Mouse (Mus musculus): ENCODE measurements around the gene Iyd. TPM values are rescaled to one million over a fixed set of nuclear protein-coding genes. Genes with fewer than 3 reads are reported as not detected.
"Not testable (repeated sequence)": the region's sequence is repeated elsewhere in the genome, so short reads cannot be mapped to it uniquely, and the experiment has no call there.

Gene Iyd
- not detected in 2 replicates for polyA plus RNA-seq (2014; fragmentation: Nextera tagmentation; extraction: Ambion mirVana)

- DNase-seq (ENCODE audit: low spot score) (no peak), ATAC-seq (replicated peaks; ENCODE audit: insufficient number of reproducible peaks, low FRiP score, low TSS enrichment, low read depth) (no peak)
- Histone ChIP-seq H3K4me2 (ENCODE audit: low read depth, low read length) (no peak within 1 kb of the TSS), H3K27ac (replicated peaks; ENCODE audit: low read depth, low read length) (no peak within 1 kb of the TSS), H3K4me1 (ENCODE audit: control insufficient read depth, insufficient read depth, low read length) (no peaks in the 10 kb centered on the region), H3K36me3 (replicated peaks; ENCODE audit: control insufficient read depth, insufficient read depth, low read depth, low read length) (no peaks in the 10 kb centered on the region), H3K4me3 (ENCODE audit: low read depth, low read length) (no peak within 1 kb of the TSS), H3K9ac (replicated peaks; ENCODE audit: low read length) (no peak within 1 kb of the TSS), H3K27me3 (ENCODE audit: control insufficient read depth, insufficient read depth, low read length) (no peaks in the 10 kb centered on the region), H3K9me3 (replicated peaks; ENCODE audit: control insufficient read depth, low read length) (no peaks in the 10 kb centered on the region)
- WGBS, result 77% methylated on average over 16 of the region's 16 CpGs
Observed at GRCm38 (mm10) chr10:3540003-3540827, at the start of gene Iyd. Gene Iyd, plus strand, starts transcription at chr10:3540240.

GRCm38 (mm10) chr10:3496791-3497190 is 43.2 kb upstream of the Iyd start:
- no peaks in the 10 kb centered on the region for H3K36me3 ChIP-seq (replicated peaks; ENCODE audit: control insufficient read depth, insufficient read depth, low read depth, low read length)
- no peak overlapping the region for H3K4me3 ChIP-seq (ENCODE audit: low read depth, low read length)
- ATAC-seq (replicated peaks; ENCODE audit: insufficient number of reproducible peaks, low FRiP score, low TSS enrichment, low read depth), result no peak
- H3K9me3 ChIP-seq (replicated peaks; ENCODE audit: control insufficient read depth, low read length), result no peaks in the 10 kb centered on the region
- 82% methylated on average over 2 of the region's 2 CpGs for WGBS
- no peak overlapping the region for H3K4me2 ChIP-seq (ENCODE audit: low read depth, low read length)
- H3K9ac ChIP-seq (replicated peaks; ENCODE audit: low read length), result no peak overlapping the region
- H3K4me1 ChIP-seq (ENCODE audit: control insufficient read depth, insufficient read depth, low read length), result no peaks in the 10 kb centered on the region
- H3K27me3 ChIP-seq (ENCODE audit: control insufficient read depth, insufficient read depth, low read length), result no peaks in the 10 kb centered on the region
- H3K27ac ChIP-seq (replicated peaks; ENCODE audit: low read depth, low read length), result no peak overlapping the region
- DNase-seq (ENCODE audit: low spot score), result no peak

GRCm38 (mm10) chr10:3500846-3501245 is 39.2 kb upstream of the Iyd start:
- not testable (repeated sequence) for H3K4me1 ChIP-seq (ENCODE audit: control insufficient read depth, insufficient read depth, low read length); H3K9ac ChIP-seq (replicated peaks; ENCODE audit: low read length); H3K27ac ChIP-seq (replicated peaks; ENCODE audit: low read depth, low read length); H3K9me3 ChIP-seq (replicated peaks; ENCODE audit: control insufficient read depth, low read length); H3K4me2 ChIP-seq (ENCODE audit: low read depth, low read length); DNase-seq (ENCODE audit: low spot score); H3K36me3 ChIP-seq (replicated peaks; ENCODE audit: control insufficient read depth, insufficient read depth, low read depth, low read length); ATAC-seq (replicated peaks; ENCODE audit: insufficient number of reproducible peaks, low FRiP score, low TSS enrichment, low read depth); H3K27me3 ChIP-seq (ENCODE audit: control insufficient read depth, insufficient read depth, low read length); H3K4me3 ChIP-seq (ENCODE audit: low read depth, low read length)
- WGBS, result 89% methylated on average over 4 of the region's 6 CpGs

GRCm38 (mm10) chr10:3507484-3508221 is 32.4 kb upstream of the Iyd start:
- ATAC-seq (replicated peaks; ENCODE audit: insufficient number of reproducible peaks, low FRiP score, low TSS enrichment, low read depth), result 0 out of 2 replicates have a peak, but pooled peaks have one; percentile 18
- H3K9ac ChIP-seq (replicated peaks; ENCODE audit: low read length), result no peak overlapping the region
- no peak overlapping the region for H3K4me3 ChIP-seq (ENCODE audit: low read depth, low read length)
- 79% methylated on average over 8 of the region's 8 CpGs for WGBS
- no peaks in the 10 kb centered on the region for H3K4me1 ChIP-seq (ENCODE audit: control insufficient read depth, insufficient read depth, low read length)
- no peak overlapping the region for H3K27ac ChIP-seq (replicated peaks; ENCODE audit: low read depth, low read length)
- H3K4me2 ChIP-seq (ENCODE audit: low read depth, low read length), result no peak overlapping the region
- H3K36me3 ChIP-seq (replicated peaks; ENCODE audit: control insufficient read depth, insufficient read depth, low read depth, low read length), result no peaks in the 10 kb centered on the region
- no peaks in the 10 kb centered on the region for H3K9me3 ChIP-seq (replicated peaks; ENCODE audit: control insufficient read depth, low read length)
- no peak for DNase-seq (ENCODE audit: low spot score)
- H3K27me3 ChIP-seq (ENCODE audit: control insufficient read depth, insufficient read depth, low read length), result no peaks in the 10 kb centered on the region

- DNase-seq (ENCODE audit: low spot score) (no peak), ATAC-seq (replicated peaks; ENCODE audit: insufficient number of reproducible peaks, low FRiP score, low TSS enrichment, low read depth) (no peak)
- H3K4me2 ChIP-seq (ENCODE audit: low read depth, low read length), result no peak overlapping the region
- WGBS, result 77% methylated on average over 2 of the region's 2 CpGs
- no peak overlapping the region for H3K4me3 ChIP-seq (ENCODE audit: low read depth, low read length)
- H3K9me3 ChIP-seq (replicated peaks; ENCODE audit: control insufficient read depth, low read length), result no peaks in the 10 kb centered on the region
- no peak overlapping the region for H3K9ac ChIP-seq (replicated peaks; ENCODE audit: low read length)
- no peaks in the 10 kb centered on the region for H3K27me3 ChIP-seq (ENCODE audit: control insufficient read depth, insufficient read depth, low read length)
- no peaks in the 10 kb centered on the region for H3K4me1 ChIP-seq (ENCODE audit: control insufficient read depth, insufficient read depth, low read length)
- no peak overlapping the region for H3K27ac ChIP-seq (replicated peaks; ENCODE audit: low read depth, low read length)
- H3K36me3 ChIP-seq (replicated peaks; ENCODE audit: control insufficient read depth, insufficient read depth, low read depth, low read length), result no peaks in the 10 kb centered on the region
Observed at GRCm38 (mm10) chr10:3508222-3508588, 31.8 kb upstream of the Iyd start.

GRCm38 (mm10) chr10:3508746-3509145 is 31.3 kb upstream of the Iyd start:
- H3K27ac ChIP-seq (replicated peaks; ENCODE audit: low read depth, low read length), result no peak overlapping the region
- no peaks in the 10 kb centered on the region for H3K27me3 ChIP-seq (ENCODE audit: control insufficient read depth, insufficient read depth, low read length)
- no peak for ATAC-seq (replicated peaks; ENCODE audit: insufficient number of reproducible peaks, low FRiP score, low TSS enrichment, low read depth)
- no peak overlapping the region for H3K9ac ChIP-seq (replicated peaks; ENCODE audit: low read length)
- no peaks in the 10 kb centered on the region for H3K4me1 ChIP-seq (ENCODE audit: control insufficient read depth, insufficient read depth, low read length)
- no peaks in the 10 kb centered on the region for H3K9me3 ChIP-seq (replicated peaks; ENCODE audit: control insufficient read depth, low read length)
- no peak overlapping the region for H3K4me3 ChIP-seq (ENCODE audit: low read depth, low read length)
- no peak for DNase-seq (ENCODE audit: low spot score)
- no peak overlapping the region for H3K4me2 ChIP-seq (ENCODE audit: low read depth, low read length)
- no peaks in the 10 kb centered on the region for H3K36me3 ChIP-seq (replicated peaks; ENCODE audit: control insufficient read depth, insufficient read depth, low read depth, low read length)
- WGBS, result 54% methylated on average over 2 of the region's 2 CpGs

GRCm38 (mm10) chr10:3509663-3510277 is 30.3 kb upstream of the Iyd start:
- ATAC-seq (replicated peaks; ENCODE audit: insufficient number of reproducible peaks, low FRiP score, low TSS enrichment, low read depth), result no peak

GRCm38 (mm10) chr10:3510486-3510885 is 29.6 kb upstream of the Iyd start:
- DNase-seq (ENCODE audit: low spot score) (no peak), ATAC-seq (replicated peaks; ENCODE audit: insufficient number of reproducible peaks, low FRiP score, low TSS enrichment, low read depth) (no peak)

More at GRCm38 (mm10) chr10:3509663-3510277, 30.3 kb upstream of the Iyd start:
- Histone ChIP-seq H3K4me3 (ENCODE audit: low read depth, low read length) (no peak overlapping the region), H3K9me3 (replicated peaks; ENCODE audit: control insufficient read depth, low read length) (no peaks in the 10 kb centered on the region), H3K4me1 (ENCODE audit: control insufficient read depth, insufficient read depth, low read length) (no peaks in the 10 kb centered on the region), H3K27ac (replicated peaks; ENCODE audit: low read depth, low read length) (no peak overlapping the region), H3K36me3 (replicated peaks; ENCODE audit: control insufficient read depth, insufficient read depth, low read depth, low read length) (no peaks in the 10 kb centered on the region), H3K9ac (replicated peaks; ENCODE audit: low read length) (no peak overlapping the region), H3K4me2 (ENCODE audit: low read depth, low read length) (no peak overlapping the region), H3K27me3 (ENCODE audit: control insufficient read depth, insufficient read depth, low read length) (no peaks in the 10 kb centered on the region)
- DNase-seq (ENCODE audit: low spot score), result no peak
- 69% methylated on average over 7 of the region's 7 CpGs for WGBS

More at GRCm38 (mm10) chr10:3510486-3510885, 29.6 kb upstream of the Iyd start:
- no peak overlapping the region for H3K4me2 ChIP-seq (ENCODE audit: low read depth, low read length)
- H3K4me3 ChIP-seq (ENCODE audit: low read depth, low read length), result no peak overlapping the region
- no peaks in the 10 kb centered on the region for H3K9me3 ChIP-seq (replicated peaks; ENCODE audit: control insufficient read depth, low read length)
- 75% methylated on average over 3 of the region's 3 CpGs for whole genome bisulfite sequencing
- H3K27me3 ChIP-seq (ENCODE audit: control insufficient read depth, insufficient read depth, low read length), result no peaks in the 10 kb centered on the region
- H3K36me3 ChIP-seq (replicated peaks; ENCODE audit: control insufficient read depth, insufficient read depth, low read depth, low read length), result no peaks in the 10 kb centered on the region
- no peak overlapping the region for H3K9ac ChIP-seq (replicated peaks; ENCODE audit: low read length)
- H3K27ac ChIP-seq (replicated peaks; ENCODE audit: low read depth, low read length), result no peak overlapping the region
- H3K4me1 ChIP-seq (ENCODE audit: control insufficient read depth, insufficient read depth, low read length), result no peaks in the 10 kb centered on the region
